Mouse (Mus musculus): Measurements from ENCODE around the gene Gmip. TPM values are rescaled to one million over a fixed set of nuclear protein-coding genes. Genes with fewer than 3 reads are reported as not detected.

The Gmip gene
- total RNA-seq (2015) (60.6 and 62.2 TPM in 2 replicates), total RNA-seq (2017) (59.3 and 82.0 TPM in 2 replicates)

GRCm38 (mm10) chr8:69808094-69808863 is at the start of gene Gmip:
Gene Gmip (plus strand): TSS chr8:69808679.
- peak; percentile 90 for ATAC-seq (ENCODE audit: poor library complexity, severe bottlenecking)

- ATAC-seq (ENCODE audit: poor library complexity, severe bottlenecking) = no peak
These were observed 46.5 kb upstream of the Gmip start for GRCm38 (mm10) chr8:69761814-69762445.

- ATAC-seq (ENCODE audit: poor library complexity, severe bottlenecking) = no peak
These were observed 37.3 kb upstream of the Gmip start for GRCm38 (mm10) chr8:69771221-69771620.

- ATAC-seq (ENCODE audit: poor library complexity, severe bottlenecking) = no peak
These were observed 36.4 kb upstream of the Gmip start for GRCm38 (mm10) chr8:69772106-69772505.

- ATAC-seq (ENCODE audit: poor library complexity, severe bottlenecking) = peak; percentile 98
These were observed 33.9 kb upstream of the Gmip start, which contains the start of gene Gm20422 for GRCm38 (mm10) chr8:69774503-69775148. Gene Gm20422 (minus strand): TSS chr8:69774886.

GRCm38 (mm10) chr8:69775149-69775534 is 33.3 kb upstream of the Gmip start:
- peak; percentile 56 for ATAC-seq (ENCODE audit: poor library complexity, severe bottlenecking)

GRCm38 (mm10) chr8:69777111-69777510 is 31.4 kb upstream of the Gmip start:
- ATAC-seq (ENCODE audit: poor library complexity, severe bottlenecking) = no peak

- ATAC-seq (ENCODE audit: poor library complexity, severe bottlenecking) = no peak
These were observed 19.4 kb upstream of the Gmip start for GRCm38 (mm10) chr8:69789105-69789504.

- ATAC-seq (ENCODE audit: poor library complexity, severe bottlenecking) = no peak
These were observed 18.7 kb upstream of the Gmip start for GRCm38 (mm10) chr8:69789731-69790130.

GRCm38 (mm10) chr8:69790364-69790763 is 18.1 kb upstream of the Gmip start:
- ATAC-seq (ENCODE audit: poor library complexity, severe bottlenecking) = no peak

GRCm38 (mm10) chr8:69790773-69791367 is 17.6 kb upstream of the Gmip start, which contains the start of the genes Atp13a1 and Zfp866:
Gene Atp13a1 (plus strand): TSS chr8:69791163.
Gene Zfp866 (minus strand): TSS chr8:69791178.
- peak; percentile 99 for ATAC-seq (ENCODE audit: poor library complexity, severe bottlenecking)

GRCm38 (mm10) chr8:69791415-69792068 is 16.9 kb upstream of the Gmip start:
- 0 out of 2 replicates have a peak, but pooled peaks have one; percentile 3 for ATAC-seq (ENCODE audit: poor library complexity, severe bottlenecking)

GRCm38 (mm10) chr8:69793666-69794065 is 14.8 kb upstream of the Gmip start:
- no peak for ATAC-seq (ENCODE audit: poor library complexity, severe bottlenecking)

GRCm38 (mm10) chr8:69794096-69794495 is 14.4 kb upstream of the Gmip start:
- no peak for ATAC-seq (ENCODE audit: poor library complexity, severe bottlenecking)

GRCm38 (mm10) chr8:69794901-69795300 is 13.6 kb upstream of the Gmip start:
- no peak for ATAC-seq (ENCODE audit: poor library complexity, severe bottlenecking)

GRCm38 (mm10) chr8:69796721-69797345 is 11.6 kb upstream of the Gmip start:
- no peak for ATAC-seq (ENCODE audit: poor library complexity, severe bottlenecking)

GRCm38 (mm10) chr8:69797661-69798060 is 10.8 kb upstream of the Gmip start:
- ATAC-seq (ENCODE audit: poor library complexity, severe bottlenecking) = no peak

GRCm38 (mm10) chr8:69799261-69799660 is 9.2 kb upstream of the Gmip start:
- ATAC-seq (ENCODE audit: poor library complexity, severe bottlenecking) = no peak

- no peak for ATAC-seq (ENCODE audit: poor library complexity, severe bottlenecking)
These were observed 8.5 kb upstream of the Gmip start for GRCm38 (mm10) chr8:69799946-69800345.

- ATAC-seq (ENCODE audit: poor library complexity, severe bottlenecking) = no peak
These were observed 6.7 kb upstream of the Gmip start for GRCm38 (mm10) chr8:69801796-69802195.

Data from megakaryocyte, adult 5-6 weeks (primary cell).